Mouse (Mus musculus): ENCODE measurements around the gene Lmcd1. TPM values are rescaled to one million over a fixed set of nuclear protein-coding genes. Genes with fewer than 3 reads are reported as not detected.

The Lmcd1 gene
- polyA plus RNA-seq, 1 experiment from 2014 or later, result 69.3 TPM

DNA sequence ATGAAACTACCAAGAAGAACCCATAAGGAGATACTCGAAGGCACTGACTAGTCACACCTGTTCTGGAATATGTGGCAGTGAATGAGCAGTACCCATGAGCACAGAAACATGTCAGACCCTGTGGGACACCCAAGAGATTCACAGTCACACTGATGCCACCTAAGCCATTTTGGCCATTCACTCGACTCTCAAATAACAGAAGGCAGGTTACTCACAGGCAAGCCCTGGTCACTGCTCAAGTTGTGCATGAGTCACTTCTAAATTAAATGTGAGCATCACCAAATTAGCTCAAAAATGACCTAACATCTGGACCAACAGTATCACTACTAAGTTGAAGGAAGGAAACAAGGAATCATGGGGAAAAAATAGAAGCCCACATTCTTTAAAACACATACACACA is 18.6 kb upstream of the Lmcd1 start:
- Histone ChIP-seq H3K9ac (replicated peaks; ENCODE audit: low read depth) (no peak overlapping the region), H3K27me3 (replicated peaks; ENCODE audit: insufficient read depth, low read length) (no peaks in the 10 kb centered on the region), H3K4me3 (ENCODE audit: low read depth, low read length) (no peak overlapping the region), H3K4me1 (ENCODE audit: insufficient read depth, low read depth, low read length) (peaks cover 4% of the 10 kb centered on the region; the same call in 1 of the 2 replicates), H3K4me2 (replicated peaks; ENCODE audit: low read depth, low read length) (no peak overlapping the region), H3K27ac (ENCODE audit: low read length) (no peak overlapping the region), H3K9me3 (ENCODE audit: low read length) (no peaks in the 10 kb centered on the region), H3K36me3 (ENCODE audit: insufficient read depth, low read length) (no peaks in the 10 kb centered on the region)
- WGBS, result 83% methylated on average over 2 of the region's 2 CpGs
- no peak for DNase-seq (ENCODE audit: low spot score)
- TF ChIP-seq CTCF (IDR thresholded peaks at IDR 0.05) (no peak), EP300 (IDR thresholded peaks at IDR 0.05) (no peak)
- ATAC-seq, result no peak; the same call in 1 of the 2 replicates

- ATAC-seq, result peak; percentile 49; the same call in 1 of the 2 replicates
- H3K27ac ChIP-seq (ENCODE audit: low read length), result no peak overlapping the region
Observed at GRCm38 (mm10) chr6:112255388-112256225, 18.0 kb upstream of the Lmcd1 start.

DNA sequence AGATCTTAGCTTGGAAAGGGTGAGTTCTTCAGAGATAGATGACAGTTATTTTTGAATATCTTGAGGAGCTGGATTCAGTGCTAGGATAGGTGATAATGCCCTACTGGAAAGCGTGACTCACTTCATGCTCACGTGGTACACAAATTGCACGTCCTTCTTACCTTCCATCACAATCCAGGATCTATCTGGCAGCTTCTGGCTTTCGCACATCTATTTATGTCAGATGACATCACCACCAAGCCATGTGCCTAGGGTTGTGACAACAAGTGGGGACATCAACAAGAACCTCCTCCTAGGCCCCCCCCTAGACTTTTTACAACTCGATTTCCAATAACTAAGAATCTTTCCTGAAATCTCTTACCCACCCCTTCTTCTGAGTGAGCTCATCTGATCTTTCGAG is 17.0 kb upstream of the Lmcd1 start:
- Histone ChIP-seq H3K4me2 (replicated peaks; ENCODE audit: low read depth, low read length) (no peak overlapping the region), H3K4me3 (ENCODE audit: low read depth, low read length) (no peak overlapping the region), H3K27me3 (replicated peaks; ENCODE audit: insufficient read depth, low read length) (no peaks in the 10 kb centered on the region), H3K9ac (replicated peaks; ENCODE audit: low read depth) (no peak overlapping the region), H3K27ac (ENCODE audit: low read length) (no peak overlapping the region), H3K4me1 (ENCODE audit: insufficient read depth, low read depth, low read length) (peaks cover 4% of the 10 kb centered on the region; the same call in 1 of the 2 replicates), H3K9me3 (ENCODE audit: low read length) (no peaks in the 10 kb centered on the region), H3K36me3 (ENCODE audit: insufficient read depth, low read length) (no peaks in the 10 kb centered on the region)
- ATAC-seq, result no peak
- TF ChIP-seq CTCF (IDR thresholded peaks at IDR 0.05) (no peak), EP300 (IDR thresholded peaks at IDR 0.05) (no peak)
- 82% methylated on average over 6 of the region's 6 CpGs for WGBS
- no peak for DNase-seq (ENCODE audit: low spot score)

More at GRCm38 (mm10) chr6:112255388-112256225, 18.0 kb upstream of the Lmcd1 start:
- no peak overlapping the region for H3K4me2 ChIP-seq (replicated peaks; ENCODE audit: low read depth, low read length)
- H3K9me3 ChIP-seq (ENCODE audit: low read length), result no peaks in the 10 kb centered on the region
- no peaks in the 10 kb centered on the region for H3K36me3 ChIP-seq (ENCODE audit: insufficient read depth, low read length)
- no peak overlapping the region for H3K4me3 ChIP-seq (ENCODE audit: low read depth, low read length)
- H3K9ac ChIP-seq (replicated peaks; ENCODE audit: low read depth), result no peak overlapping the region
- H3K4me1 ChIP-seq (ENCODE audit: insufficient read depth, low read depth, low read length), result peaks cover 4% of the 10 kb centered on the region; the same call in 1 of the 2 replicates
- WGBS, result 46% methylated on average over 11 of the region's 11 CpGs
- no peak for TF ChIP-seq EP300 (IDR thresholded peaks at IDR 0.05)
- TF ChIP-seq CTCF (IDR thresholded peaks at IDR 0.05), result no peak
- no peaks in the 10 kb centered on the region for H3K27me3 ChIP-seq (replicated peaks; ENCODE audit: insufficient read depth, low read length)
- DNase-seq (ENCODE audit: low spot score), result peak; percentile 18

- Histone ChIP-seq H3K4me2 (replicated peaks; ENCODE audit: low read depth, low read length) (no peak overlapping the region), H3K27me3 (replicated peaks; ENCODE audit: insufficient read depth, low read length) (no peaks in the 10 kb centered on the region), H3K4me1 (ENCODE audit: insufficient read depth, low read depth, low read length) (no peaks in the 10 kb centered on the region), H3K9ac (replicated peaks; ENCODE audit: low read depth) (no peak overlapping the region), H3K36me3 (ENCODE audit: insufficient read depth, low read length) (no peaks in the 10 kb centered on the region), H3K27ac (ENCODE audit: low read length) (no peak overlapping the region), H3K4me3 (ENCODE audit: low read depth, low read length) (no peak overlapping the region), H3K9me3 (ENCODE audit: low read length) (no peaks in the 10 kb centered on the region)
- TF ChIP-seq EP300 (IDR thresholded peaks at IDR 0.05) (no peak), CTCF (IDR thresholded peaks at IDR 0.05) (no peak)
- ATAC-seq, result no peak
- no peak for DNase-seq (ENCODE audit: low spot score)
Observed at GRCm38 (mm10) chr6:112261089-112261488, 12.5 kb upstream of the Lmcd1 start.

DNA sequence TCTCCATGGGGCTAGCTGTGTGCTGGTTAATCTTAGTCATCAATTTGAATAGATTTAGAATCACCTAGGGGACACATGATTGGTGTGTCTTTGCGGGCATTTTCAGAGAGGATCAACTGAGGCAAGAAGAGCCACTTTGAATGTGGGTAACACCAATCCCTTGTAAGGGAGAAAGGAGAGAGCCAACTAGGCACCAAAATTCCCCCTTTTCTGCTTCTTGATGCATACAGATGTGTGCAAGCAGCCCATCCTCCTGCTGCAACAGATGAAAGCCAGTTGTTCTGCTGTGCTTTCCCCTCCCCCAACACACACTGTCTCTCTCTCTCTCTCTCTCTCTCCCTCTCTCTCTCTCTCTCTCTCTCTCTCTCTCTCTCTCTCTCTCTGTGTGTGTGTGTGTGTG is 9.2 kb upstream of the Lmcd1 start:
- Histone ChIP-seq H3K36me3 (ENCODE audit: insufficient read depth, low read length) (no peaks in the 10 kb centered on the region), H3K27ac (ENCODE audit: low read length) (no peak overlapping the region), H3K27me3 (replicated peaks; ENCODE audit: insufficient read depth, low read length) (no peaks in the 10 kb centered on the region), H3K4me2 (replicated peaks; ENCODE audit: low read depth, low read length) (no peak overlapping the region), H3K4me3 (ENCODE audit: low read depth, low read length) (no peak overlapping the region), H3K9me3 (ENCODE audit: low read length) (no peaks in the 10 kb centered on the region), H3K9ac (replicated peaks; ENCODE audit: low read depth) (no peak overlapping the region), H3K4me1 (ENCODE audit: insufficient read depth, low read depth, low read length) (no peaks in the 10 kb centered on the region)
- ATAC-seq (no peak), DNase-seq (ENCODE audit: low spot score) (no peak)
- TF ChIP-seq CTCF (IDR thresholded peaks at IDR 0.05) (no peak), EP300 (IDR thresholded peaks at IDR 0.05) (no peak)
- 92% methylated on average over 1 of the region's 1 CpGs for WGBS

DNA sequence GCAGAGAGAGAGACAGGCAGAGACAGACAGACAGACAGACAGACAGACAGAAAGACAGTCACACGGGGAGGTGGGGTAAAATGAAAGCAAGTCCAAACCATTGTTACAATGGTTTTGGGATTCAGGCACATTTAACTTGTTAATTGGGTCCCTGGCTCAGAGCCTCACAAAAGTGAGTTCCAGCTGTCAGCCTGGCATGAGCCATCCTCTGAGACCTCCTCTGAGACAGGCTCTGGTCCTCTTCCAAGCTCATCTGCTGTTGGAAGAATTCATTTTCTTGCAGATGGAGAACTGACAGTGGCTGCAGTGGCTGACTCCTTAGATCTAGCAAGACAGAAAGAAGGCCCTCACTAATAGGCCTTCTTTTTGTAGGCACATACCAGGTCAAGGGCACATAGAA is 6.9 kb upstream of the Lmcd1 start:
- Histone ChIP-seq H3K9me3 (ENCODE audit: low read length) (no peaks in the 10 kb centered on the region), H3K9ac (replicated peaks; ENCODE audit: low read depth) (no peak overlapping the region), H3K27ac (ENCODE audit: low read length) (no peak overlapping the region), H3K4me2 (replicated peaks; ENCODE audit: low read depth, low read length) (no peak overlapping the region), H3K27me3 (replicated peaks; ENCODE audit: insufficient read depth, low read length) (no peaks in the 10 kb centered on the region), H3K36me3 (ENCODE audit: insufficient read depth, low read length) (no peaks in the 10 kb centered on the region), H3K4me3 (ENCODE audit: low read depth, low read length) (no peak overlapping the region), H3K4me1 (ENCODE audit: insufficient read depth, low read depth, low read length) (no peaks in the 10 kb centered on the region)
- peak; percentile 34 for DNase-seq (ENCODE audit: low spot score)
- 39% methylated on average over 1 of the region's 1 CpGs for WGBS
- TF ChIP-seq CTCF (IDR thresholded peaks at IDR 0.05) (no peak), EP300 (IDR thresholded peaks at IDR 0.05) (no peak)
- ATAC-seq, result no peak

Data from lung, postnatal 0 days (tissue).